Mouse (Mus musculus) monocyte, adult 5-6 weeks (primary cell): ENCODE measurements around the gene Has3. TPM values are rescaled to one million over a fixed set of nuclear protein-coding genes. Genes with fewer than 3 reads are reported as not detected.

Experiments used
- ATAC-seq: fragments of 153-309, 156-312 bp; replicated peaks from 2 replicates; pipeline ENCODE4 v1.8.0; 2017; ENCODE audit warnings: mild to moderate bottlenecking; ENCODE audit not compliant: low TSS enrichment, insufficient number of reproducible peaks, severe bottlenecking, poor library complexity, low FRiP score
- total RNA-seq: library from RNA; stranded (forward); fragments of 200-1000, 200-491, 200-594 nt; gene quantifications from 3 replicates; pipeline ENCODE4 v1.2.3, GENCODE M21; 2017

Has3 gene
- total RNA-seq = 0.32 to 1.6 TPM (median 1.4 TPM) in 3 replicates

- ATAC-seq = no peak
Measured at GRCm38 (mm10) chr8:106870051-106870450, at the start of gene Has3. TSS of gene Has3 (plus strand) at chr8:106870242.

DNA sequence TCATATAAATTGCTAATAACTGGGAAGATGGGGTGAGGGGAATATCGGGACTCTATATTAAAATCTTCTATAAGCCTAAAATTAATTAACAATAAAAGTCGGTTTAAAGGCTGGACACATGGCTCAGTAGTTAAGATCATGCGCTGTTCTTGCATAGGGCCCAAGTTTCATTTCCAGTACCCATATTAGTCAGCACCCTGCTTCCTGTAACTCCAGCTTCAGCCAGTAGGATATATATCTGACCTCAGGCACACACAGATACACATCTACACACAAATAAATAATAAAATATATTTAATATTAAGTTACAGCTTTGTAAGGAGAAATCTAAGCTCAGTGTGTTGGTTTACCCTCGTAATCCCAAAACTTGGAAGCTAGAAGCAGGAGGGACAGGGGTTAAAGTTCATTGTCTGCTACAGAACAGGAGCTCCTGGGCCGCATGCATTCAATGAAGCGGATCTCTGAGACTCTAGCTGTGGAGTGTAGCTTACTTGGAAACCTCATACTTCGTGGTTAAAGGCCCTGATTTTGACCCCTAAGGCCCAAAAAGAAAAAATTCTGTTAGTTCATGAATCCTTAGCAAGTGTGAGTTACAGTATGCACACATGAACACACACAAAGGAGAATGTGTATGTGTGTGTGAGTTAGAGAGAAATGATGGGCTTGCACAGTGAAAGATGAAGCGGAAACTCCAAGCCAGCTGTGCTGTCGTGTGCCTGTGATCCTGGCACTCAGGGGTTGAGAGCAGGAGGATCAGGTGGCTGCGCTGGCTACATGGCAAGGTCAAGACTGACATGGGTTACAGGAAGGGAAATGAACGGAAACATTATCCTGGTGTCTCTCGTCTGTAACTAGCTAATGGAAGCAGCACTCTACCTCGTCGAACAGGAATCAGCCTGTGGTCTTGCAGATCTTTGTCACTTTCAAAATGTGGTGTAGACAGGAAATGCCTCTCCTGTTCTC, 49.2 kb upstream of the Has3 start:
- ATAC-seq = no peak

- ATAC-seq = no peak
Measured at GRCm38 (mm10) chr8:106828921-106829320, 41.1 kb upstream of the Has3 start.

GRCm38 (mm10) chr8:106829526-106830045, 40.5 kb upstream of the Has3 start:
- ATAC-seq = no peak

DNA sequence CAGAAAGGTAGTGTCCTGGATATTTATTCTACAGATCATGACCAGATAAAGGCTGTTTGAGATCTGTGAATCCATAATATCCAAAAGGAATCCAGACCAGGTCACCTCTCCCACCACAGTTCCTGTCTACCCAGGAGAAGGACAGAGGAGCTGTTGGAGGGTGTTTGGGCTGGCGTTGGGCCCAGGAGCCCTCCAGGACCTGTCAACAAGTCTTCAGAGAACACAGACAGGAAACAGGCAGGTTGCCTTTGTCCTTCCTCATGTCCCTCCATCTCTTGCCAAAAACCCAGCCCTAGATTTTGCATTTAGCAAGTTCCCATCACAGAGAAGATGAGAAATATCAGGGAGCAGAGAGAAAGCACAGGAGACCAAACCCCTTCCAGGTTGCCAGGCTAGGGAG, 35.1 kb upstream of the Has3 start:
- ATAC-seq = no peak

GRCm38 (mm10) chr8:106836525-106836924, 33.5 kb upstream of the Has3 start:
- ATAC-seq = no peak

DNA sequence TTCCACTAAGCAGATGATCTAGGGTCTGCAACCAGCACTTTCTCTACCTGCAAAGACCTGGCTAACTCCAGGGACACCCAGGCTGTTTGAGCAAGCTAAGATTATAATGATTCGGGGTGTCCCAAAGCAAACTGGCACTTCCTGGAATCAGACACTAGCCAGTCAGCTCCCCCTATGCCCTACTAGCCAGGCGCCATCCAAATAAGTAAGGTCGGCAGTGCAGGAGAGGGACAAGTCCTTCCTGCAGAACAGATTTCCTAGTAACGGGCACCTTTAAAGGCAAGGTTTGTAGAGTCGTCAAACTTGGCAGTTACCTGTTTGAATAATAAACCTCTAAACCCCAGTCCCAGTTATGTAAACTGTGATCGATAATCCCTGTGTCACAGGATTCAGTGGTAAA, 31.2 kb upstream of the Has3 start:
- ATAC-seq = no peak

- ATAC-seq = no peak
Measured at GRCm38 (mm10) chr8:106839209-106840001, 30.6 kb upstream of the Has3 start.

GRCm38 (mm10) chr8:106850034-106850433, 20.0 kb upstream of the Has3 start:
- no peak for ATAC-seq

DNA sequence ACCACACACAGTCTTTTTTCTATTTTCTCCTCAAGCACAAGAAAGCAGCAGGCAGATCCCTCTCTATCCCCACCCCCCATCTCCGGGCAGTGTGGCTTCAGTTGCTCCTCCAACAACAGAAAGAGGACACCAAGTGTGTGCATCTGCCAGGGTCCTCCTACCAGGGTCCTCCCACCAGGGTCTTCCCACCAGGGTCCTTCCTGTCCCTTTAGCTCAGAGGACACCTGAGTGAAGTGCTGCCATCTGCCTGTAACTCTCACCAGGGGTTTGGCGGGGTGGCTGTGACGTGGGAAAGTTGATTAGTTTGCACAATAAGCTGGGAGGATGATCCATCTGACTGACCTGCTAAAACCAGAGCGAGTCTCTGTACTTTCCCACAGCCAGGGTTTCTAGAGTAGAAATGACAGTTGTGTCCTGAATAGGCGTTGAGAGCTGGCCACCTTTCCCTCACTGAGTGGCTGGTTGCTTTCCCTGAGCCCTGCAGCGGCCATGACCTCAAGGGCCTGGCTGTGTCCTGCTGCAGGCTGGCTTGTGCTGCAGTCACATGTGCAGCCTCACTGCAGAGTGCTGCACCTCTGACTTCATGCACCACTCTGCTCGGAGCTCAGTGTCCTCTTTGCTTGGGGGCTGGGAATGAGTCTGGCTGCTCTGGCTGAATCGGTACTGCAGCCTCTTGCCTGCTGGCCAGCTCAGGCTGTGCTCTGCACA, 15.4 kb upstream of the Has3 start:
- no peak for ATAC-seq

- ATAC-seq = no peak
Measured at GRCm38 (mm10) chr8:106855242-106855562, 14.8 kb upstream of the Has3 start.

GRCm38 (mm10) chr8:106862845-106863244, 7.2 kb upstream of the Has3 start:
- no peak for ATAC-seq

GRCm38 (mm10) chr8:106865354-106865753, 4.7 kb upstream of the Has3 start:
- no peak for ATAC-seq

DNA sequence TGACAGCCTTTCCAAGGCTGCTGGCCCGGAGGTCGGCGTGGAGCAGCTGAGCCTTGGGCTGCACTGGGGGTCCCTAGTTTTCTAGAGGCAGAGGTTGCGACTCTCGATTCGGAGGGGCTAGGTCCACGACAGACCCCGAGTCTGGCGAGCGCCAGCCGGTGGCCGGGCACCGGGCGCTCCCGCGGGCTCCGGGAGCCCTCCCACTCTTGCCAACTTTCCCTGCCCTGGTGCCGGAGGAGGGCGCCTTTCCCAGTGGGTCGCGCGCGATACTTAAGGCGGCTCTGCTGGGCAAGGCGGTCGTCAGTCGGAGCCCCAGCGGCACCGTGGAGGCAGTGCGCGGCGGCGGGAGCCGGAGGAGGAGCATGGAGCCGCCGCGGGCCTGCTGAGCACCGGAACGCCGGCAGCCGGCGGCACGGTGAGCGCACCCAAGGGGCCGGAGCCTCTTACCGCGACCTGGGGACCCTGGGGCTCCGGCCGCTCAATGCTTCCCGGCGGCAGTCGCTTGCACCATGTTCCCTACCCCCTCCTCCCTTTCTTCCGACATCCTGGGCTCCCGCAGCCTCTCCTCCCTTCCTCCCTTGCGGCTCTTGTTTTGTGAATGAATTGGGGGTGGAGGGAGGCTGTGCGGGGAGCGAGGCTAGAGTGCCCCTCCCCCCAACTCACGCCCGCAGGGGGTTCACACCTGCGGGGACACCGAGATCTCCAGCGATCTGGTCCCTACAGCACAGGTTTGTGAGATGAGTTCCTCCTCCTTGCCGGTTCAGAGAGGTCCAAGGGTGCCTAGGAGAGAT, 690 bp downstream of the Has3 start:
- ATAC-seq = no peak

DNA sequence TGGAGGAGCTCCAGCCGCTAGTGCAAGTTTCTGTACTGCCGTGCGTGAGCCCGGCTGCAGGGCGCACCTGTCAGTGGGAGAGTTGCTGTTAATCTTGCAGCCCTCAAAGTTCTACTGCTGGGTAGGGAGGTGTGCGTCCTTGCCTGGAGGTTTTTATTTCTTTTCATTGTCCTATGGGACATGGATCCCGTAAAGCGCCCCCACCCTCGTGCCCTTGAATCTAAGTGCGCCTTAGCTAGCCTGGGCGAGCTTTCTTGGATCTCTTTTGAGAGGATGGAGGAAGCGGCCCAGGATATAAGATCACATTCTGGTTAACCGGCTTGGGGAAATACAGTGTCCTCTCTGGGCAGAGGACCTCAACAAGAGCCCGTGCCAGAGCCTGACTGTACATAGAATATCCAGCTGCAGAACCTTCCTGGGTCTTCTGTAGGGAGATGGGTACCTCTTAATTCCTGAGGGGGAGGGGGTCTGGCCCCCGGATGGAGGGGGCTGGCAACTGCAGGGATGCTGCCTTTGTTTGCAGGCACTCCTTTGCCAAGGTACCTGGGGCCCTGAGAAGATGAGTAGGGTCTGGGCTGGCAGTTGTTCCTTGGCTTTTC, 1.4 kb downstream of the Has3 start:
- ATAC-seq = no peak

- ATAC-seq = no peak
Measured at GRCm38 (mm10) chr8:106871931-106872371, 1.9 kb downstream of the Has3 start.

DNA sequence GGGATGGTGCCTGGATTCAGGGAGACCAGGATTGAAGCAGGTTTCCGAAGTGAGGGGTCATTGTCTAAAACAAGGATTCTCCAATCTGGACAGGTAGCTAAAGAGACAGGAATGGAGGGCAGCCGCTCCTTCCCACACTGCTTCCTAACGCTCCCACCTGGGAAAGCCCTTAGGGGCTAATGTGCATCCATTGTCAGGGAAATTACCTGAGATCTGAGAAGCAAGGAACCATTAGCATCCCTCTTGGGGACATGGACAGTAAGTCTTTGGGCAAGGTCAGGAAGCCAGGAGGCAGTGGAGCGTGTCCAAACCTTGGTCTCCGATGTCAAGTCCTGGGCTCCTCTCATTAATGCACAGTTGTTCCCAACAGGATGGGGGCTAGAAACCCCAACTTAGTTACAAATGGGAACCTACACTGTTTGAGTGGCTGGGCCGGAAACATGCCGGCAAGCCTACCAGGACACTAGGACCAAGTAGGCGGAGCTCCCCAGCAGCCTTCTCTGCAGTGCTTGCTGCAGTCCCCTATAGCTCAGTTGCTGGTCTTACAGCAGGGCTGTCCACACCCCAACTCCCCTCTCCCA, 2.5 kb downstream of the Has3 start:
- ATAC-seq = no peak
